Mouse (Mus musculus) adrenal gland, adult 2 months (tissue): ENCODE data around the gene Rassf4. TPM values are rescaled to one million over a fixed set of nuclear protein-coding genes. Genes with fewer than 3 reads are reported as not detected.

ENCODE experiments used
- DNase-seq: peaks from one replicate; pipeline ENCODE4 v3.0.0; 2021
- long read RNA-seq: library from polyadenylated mRNA; stranded (forward); transcript quantifications from one replicate; pipeline ENCODE4 v2.0.0, GENCODE M21; 2021
- polyA plus RNA-seq: library from polyadenylated mRNA; depleted of rRNA; stranded (reverse); fragments of >200 nt; gene quantifications from 2 replicates; pipeline ENCODE4 v1.2.3, GENCODE M21; 2012; rRNA removed
- total RNA-seq, 2 experiments: library from RNA; stranded (reverse); gene quantifications; 2 replicates each; pipeline ENCODE4 v1.2.3; 2021

Gene Rassf4
- total RNA-seq (1 to 10 TPM; 3.9 to 7.4 TPM), polyA plus RNA-seq (2.3 TPM in 2 replicates)
- long read RNA-seq, partial matches to known transcripts = 0 of 1 reads
- long read RNA-seq, other reads (novel, unspliced or antisense) = 1 of 1 reads

- peak; percentile 87 for DNase-seq
Observed at GRCm38 (mm10) chr6:116673471-116674282, at the start of gene Rassf4. Gene Rassf4, minus strand, starts transcription at chr6:116673952.

DNA sequence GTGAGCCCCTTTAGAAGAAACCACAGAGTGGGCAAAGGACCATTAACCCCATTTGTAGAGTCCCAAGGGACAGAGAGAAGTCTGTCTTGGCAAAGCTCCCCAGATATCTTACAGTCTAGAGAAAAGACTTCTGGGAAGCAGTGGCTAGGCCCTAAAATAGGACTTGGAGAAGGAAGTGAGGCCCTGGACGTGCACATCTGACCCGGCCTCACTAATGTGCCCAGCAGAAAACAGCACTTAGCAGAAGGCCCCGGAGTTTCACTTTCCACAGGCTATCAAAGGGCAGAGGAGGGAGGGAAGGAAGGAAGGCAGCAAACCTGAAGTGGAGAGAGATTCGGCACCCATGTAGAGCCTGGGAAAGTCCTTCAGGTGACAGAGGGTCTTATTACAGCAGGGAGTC, 45.2 kb upstream of the Rassf4 start:
- peak; percentile 15 for DNase-seq

GRCm38 (mm10) chr6:116718361-116718760, 44.6 kb upstream of the Rassf4 start:
- DNase-seq = no peak

DNA sequence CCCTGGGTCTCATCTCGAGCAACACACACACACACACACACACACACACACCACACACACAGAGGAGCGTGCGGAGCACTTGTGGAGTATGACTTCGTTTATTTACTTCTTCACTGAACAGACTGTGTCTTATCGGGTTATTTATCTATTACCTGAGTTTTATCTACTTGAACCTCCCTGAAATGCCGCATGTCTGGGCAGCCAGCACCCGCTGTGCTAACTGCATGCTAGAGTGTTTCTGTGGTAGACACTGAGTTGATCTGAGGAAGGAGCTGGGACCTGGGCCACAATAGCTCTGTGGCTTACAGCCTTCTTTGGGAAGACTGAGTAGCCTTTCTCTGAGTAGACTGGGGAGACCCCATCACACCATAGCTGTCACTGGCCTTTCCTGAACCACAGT, 44.1 kb upstream of the Rassf4 start:
- DNase-seq = no peak

DNA sequence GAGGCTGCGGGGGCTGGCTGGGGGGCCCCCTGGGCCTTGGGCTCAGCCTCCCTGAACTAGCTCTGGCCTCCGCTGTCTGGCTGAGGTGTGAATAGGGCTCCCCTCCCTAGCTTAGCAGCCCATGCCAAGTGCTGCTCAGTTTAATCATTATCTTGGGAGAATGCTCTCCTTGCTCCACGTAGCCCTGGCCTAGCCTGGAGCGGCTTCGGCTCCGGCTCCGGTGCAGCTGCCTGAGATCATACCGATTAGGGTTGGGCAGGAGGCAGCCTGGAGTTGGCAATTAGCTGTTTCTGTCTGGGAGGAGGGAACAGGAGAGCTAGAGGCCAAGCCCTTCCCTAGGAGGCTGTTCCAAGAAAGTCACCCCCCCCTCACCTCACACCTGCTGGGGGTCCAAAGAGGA, 42.9 kb upstream of the Rassf4 start, which contains the start of gene Tmem72:
Tmem72 (minus strand) TSS at position 248 of the 400 bp plus-strand sequence.
- no peak for DNase-seq

DNA sequence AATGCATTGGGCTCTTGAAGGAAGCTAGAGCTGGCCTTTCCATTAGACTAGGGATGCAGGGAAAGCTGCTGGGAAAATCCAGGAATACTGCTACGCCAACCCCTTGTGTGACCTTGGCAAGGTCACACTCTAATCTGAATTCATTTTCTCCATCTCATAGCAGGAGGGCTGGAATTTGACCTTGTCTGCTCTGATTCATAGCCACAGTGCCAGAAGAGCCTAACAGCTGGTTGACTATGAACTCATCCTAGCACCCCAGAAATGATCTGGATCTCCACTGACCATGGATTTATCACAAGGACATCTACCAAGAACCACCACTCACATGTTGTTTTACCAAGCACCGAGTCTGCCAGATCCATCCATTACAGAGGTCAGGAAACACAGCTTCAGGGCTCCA, 41.4 kb upstream of the Rassf4 start:
- peak; percentile 69 for DNase-seq

GRCm38 (mm10) chr6:116714576-116714975, 40.8 kb upstream of the Rassf4 start:
- peak; percentile 33 for DNase-seq

GRCm38 (mm10) chr6:116713966-116714365, 40.2 kb upstream of the Rassf4 start:
- DNase-seq = no peak

DNA sequence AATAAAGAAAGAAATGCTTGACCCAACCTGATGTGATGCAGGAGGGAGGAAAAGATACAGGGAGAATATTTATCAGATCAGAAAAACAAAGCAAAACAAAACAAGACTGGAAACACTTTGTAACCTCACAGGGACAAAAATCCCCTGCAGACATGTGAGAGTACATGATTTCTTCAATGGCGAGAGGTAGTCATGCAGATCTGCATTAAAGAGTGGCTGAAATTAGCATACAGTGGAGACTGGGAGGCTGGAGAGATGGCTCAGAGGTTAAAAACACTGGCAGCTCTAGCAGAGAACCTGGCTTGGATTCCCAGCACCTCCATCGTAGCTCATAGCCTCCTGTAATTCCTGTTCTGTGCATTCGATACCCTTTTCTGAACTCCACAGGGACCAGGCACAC, 38.8 kb upstream of the Rassf4 start:
- no peak for DNase-seq

GRCm38 (mm10) chr6:116712062-116712461, 38.3 kb upstream of the Rassf4 start:
- no peak for DNase-seq

DNA sequence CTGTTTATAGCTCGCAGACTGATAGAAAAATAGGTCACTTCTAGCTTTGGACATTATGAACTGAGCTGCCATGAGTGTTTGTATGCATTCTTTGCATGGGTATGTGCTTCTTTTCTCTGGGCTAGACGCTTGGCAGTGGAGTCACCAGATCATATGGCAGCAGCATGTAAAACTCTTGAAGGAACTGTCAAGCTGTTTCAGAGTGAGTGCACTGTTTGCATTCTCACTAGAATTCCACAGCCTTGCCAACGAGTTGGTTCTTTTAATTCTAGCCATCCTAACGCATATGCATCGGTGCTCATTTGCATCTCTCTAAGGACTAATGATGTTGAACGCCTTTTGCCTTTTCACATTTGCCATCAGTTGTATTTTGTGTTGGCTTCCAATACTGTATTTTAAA, 30.6 kb upstream of the Rassf4 start:
- no peak for DNase-seq

DNA sequence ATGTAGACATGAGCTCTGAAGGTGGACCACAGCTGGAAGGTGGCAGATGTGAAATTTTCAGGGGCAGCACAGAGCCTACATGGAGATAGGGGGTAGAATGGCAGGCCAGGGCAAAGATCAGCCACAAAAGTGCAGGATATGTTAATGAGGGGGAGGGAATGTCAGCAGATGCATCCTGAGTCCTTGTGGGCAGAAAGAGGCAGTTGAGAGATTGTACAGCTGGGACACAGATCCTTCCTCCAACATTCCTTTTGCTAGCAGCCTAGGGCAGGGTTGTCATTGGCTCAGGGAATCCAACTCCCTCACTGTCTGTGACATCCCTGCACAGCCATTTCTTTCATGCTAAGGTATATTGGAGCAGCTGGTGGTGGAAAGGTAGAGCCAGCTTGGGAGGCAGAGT, 27.1 kb upstream of the Rassf4 start:
- DNase-seq = no peak

- DNase-seq = no peak
Observed at GRCm38 (mm10) chr6:116697896-116698425, 24.2 kb upstream of the Rassf4 start.

- no peak for DNase-seq
Observed at GRCm38 (mm10) chr6:116697413-116697812, 23.7 kb upstream of the Rassf4 start.

GRCm38 (mm10) chr6:116694346-116694745, 20.6 kb upstream of the Rassf4 start:
- no peak for DNase-seq

DNA sequence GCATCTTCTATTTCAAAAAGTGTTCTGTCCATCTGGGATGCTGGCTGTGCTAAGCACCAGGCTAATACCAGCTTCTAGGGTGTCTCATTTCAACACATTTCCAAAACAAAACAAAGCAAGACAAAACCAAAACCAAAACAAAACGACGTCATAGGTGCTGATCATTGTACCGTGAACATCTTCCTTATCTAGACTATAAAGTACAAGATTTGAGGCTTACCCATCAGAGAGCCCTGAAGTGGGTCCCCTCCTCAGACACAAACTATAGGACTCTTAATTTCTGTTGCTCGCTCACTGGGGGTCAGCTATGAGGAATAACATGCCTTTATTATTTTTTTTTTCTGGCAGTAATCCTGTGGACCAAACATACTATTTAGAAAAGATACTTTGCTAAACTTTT, 19.9 kb upstream of the Rassf4 start:
- no peak for DNase-seq

GRCm38 (mm10) chr6:116682317-116682716, 8.6 kb upstream of the Rassf4 start:
- DNase-seq = peak; percentile 30

DNA sequence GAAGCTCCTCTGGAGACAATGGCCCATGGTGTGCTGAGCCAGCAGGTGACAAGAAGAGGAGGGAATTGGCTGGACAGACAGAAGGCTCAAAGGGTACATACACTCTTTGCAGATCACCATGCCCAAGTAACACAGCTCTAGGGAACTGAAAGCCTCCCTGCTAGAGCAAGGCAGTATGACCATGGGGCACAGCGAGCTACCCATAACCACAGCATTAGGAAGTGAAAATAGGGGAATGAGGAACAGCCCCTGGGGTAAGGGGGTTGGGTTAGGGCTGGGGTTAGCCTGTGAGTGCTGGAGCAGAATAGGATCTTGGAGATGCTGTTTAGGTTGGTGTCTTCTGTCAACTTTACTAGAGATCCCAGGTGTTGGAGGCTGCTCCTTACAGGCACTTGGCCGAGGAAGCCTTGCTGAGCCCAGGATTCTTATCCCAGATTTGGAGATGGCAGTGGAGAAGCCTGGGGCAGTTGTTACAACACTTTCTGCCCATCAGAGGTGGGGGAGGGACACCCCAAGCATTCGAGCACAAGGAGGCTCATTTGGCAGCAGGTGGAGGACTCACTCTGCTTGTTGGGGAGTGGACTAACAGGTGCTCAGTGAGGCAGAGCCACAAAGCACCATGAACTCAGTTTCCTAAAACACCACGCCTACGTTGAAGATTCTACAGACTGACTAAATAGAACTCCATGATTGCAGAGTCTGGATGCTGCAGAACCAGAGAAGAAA, 6.0 kb upstream of the Rassf4 start:
- no peak for DNase-seq

DNA sequence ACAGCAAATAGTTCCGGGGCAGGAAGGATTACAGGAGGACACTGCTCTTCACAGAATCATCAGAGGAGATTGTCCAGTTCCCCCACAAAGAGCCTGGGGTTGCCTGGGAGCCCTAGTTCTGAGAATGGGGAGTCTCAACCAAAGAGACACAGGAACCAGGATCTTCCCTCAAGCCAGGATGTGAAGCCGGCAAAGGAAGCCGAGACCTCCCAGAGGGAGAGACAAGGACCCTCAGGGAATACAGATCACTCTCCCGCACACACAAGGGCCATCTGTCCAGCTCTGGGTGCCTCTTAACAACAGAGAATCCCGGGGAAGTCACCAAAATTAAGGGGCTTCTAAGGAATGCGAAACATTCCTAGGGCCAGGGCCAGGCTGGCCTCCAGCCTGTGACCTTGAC, 3.6 kb upstream of the Rassf4 start:
- DNase-seq = no peak

DNA sequence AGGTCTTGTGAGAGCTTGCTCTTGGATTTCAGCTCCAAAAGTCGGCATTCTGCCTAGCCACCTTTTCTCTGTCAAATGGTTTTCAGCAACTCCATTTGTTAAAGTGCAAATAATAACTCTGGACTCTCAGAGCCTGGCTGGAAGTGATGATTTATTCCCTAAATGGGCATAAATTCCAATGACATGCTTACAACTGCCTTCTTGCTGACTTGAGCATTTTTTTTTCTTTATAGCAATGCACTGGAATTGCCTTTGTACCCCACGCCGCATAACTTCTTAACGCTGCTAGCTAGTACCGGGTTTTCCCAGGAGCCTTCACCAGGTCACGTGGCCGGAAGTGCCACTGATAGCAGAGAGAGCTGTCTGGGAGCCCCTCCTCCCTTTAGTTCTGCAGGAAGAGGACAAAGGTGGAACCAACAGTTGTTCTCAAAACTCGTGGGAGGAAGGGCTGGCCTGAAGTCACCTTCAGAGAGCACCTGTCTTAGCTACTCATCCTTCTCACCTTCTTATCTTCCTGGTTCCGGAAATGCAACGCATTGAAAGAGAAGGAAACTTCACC, 2.7 kb upstream of the Rassf4 start:
- DNase-seq = no peak

GRCm38 (mm10) chr6:116674283-116674886, 633 bp upstream of the Rassf4 start:
- no peak for DNase-seq

- no peak for DNase-seq
Observed at GRCm38 (mm10) chr6:116672349-116672748, 1.4 kb downstream of the Rassf4 start.
